Mouse (Mus musculus): ENCODE measurements at regions not wholly inside any gene's neighbourhood (a gene's known extent, or its start where the extent isn't known, plus 50 kb on each side); places are given as distances from the start of the nearest gene placed in this dataset.

DNA sequence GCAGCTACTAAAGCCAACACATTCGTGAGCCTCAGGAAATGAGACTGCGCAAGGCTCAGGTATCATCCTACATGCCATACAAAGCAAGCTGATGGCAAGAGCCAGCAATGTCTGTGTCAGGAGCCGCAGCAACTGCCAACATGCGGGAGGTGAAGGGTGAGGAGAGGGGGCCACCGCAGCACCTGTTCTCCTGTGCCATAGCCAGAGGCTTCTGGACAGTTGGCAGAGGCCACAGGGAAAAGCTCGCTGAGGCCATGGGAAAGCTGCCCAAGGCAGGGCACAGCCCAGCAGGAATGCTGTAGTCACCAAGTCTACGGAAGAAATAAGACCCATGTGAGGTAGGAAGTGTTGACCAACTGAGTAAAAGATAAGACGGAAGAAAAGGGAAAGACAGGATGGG, 149.1 kb upstream of the Runx1 start:
- Histone ChIP-seq H3K4me2 (ENCODE audit: low read depth, low read length) (no peak overlapping the region), H3K4me3 (ENCODE audit: low read length) (no peak overlapping the region), H3K27me3 (ENCODE audit: control insufficient read depth, insufficient read depth, low read length) (no peaks in the 10 kb centered on the region), H3K9ac (ENCODE audit: low read length) (no peak overlapping the region), H3K9me3 (replicated peaks; ENCODE audit: control insufficient read depth, low read length) (no peaks in the 10 kb centered on the region), H3K27ac (ENCODE audit: low read length) (no peak overlapping the region), H3K36me3 (ENCODE audit: control insufficient read depth, insufficient read depth) (no peaks in the 10 kb centered on the region), H3K4me1 (ENCODE audit: control insufficient read depth, insufficient read depth, low read length) (no peaks in the 10 kb centered on the region)
- no peak for ATAC-seq (replicated peaks; ENCODE audit: extremely low read depth, insufficient read depth, low FRiP score)
- 85% methylated on average over 8 of the region's 8 CpGs for WGBS

DNA sequence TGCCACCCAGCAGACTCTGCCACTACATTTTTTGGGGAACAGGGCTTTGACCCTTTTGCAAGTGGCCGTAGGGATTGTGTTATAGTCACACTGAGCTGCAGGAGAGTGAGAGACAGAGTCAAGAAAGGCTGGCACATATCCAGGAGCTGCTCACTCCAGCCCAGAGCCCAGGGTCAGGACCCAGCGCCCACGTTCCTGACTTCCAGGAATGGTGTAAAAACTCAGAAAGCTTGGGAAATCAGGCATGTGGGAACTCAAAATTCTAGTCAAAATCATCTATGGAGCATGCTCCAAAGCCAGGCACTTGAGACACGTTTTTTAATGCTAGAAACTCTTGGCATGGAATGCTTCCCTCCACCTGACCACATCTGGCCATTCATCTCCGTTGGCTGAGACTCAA, 146.7 kb upstream of the Runx1 start:
- Histone ChIP-seq H3K9me3 (replicated peaks; ENCODE audit: control insufficient read depth, low read length) (no peaks in the 10 kb centered on the region), H3K27me3 (ENCODE audit: control insufficient read depth, insufficient read depth, low read length) (no peaks in the 10 kb centered on the region), H3K27ac (ENCODE audit: low read length) (no peak overlapping the region), H3K36me3 (ENCODE audit: control insufficient read depth, insufficient read depth) (no peaks in the 10 kb centered on the region), H3K4me2 (ENCODE audit: low read depth, low read length) (no peak overlapping the region), H3K9ac (ENCODE audit: low read length) (no peak overlapping the region), H3K4me3 (ENCODE audit: low read length) (no peak overlapping the region), H3K4me1 (ENCODE audit: control insufficient read depth, insufficient read depth, low read length) (no peaks in the 10 kb centered on the region)
- 68% methylated on average over 5 of the region's 5 CpGs for WGBS
- ATAC-seq (replicated peaks; ENCODE audit: extremely low read depth, insufficient read depth, low FRiP score): no peak

DNA sequence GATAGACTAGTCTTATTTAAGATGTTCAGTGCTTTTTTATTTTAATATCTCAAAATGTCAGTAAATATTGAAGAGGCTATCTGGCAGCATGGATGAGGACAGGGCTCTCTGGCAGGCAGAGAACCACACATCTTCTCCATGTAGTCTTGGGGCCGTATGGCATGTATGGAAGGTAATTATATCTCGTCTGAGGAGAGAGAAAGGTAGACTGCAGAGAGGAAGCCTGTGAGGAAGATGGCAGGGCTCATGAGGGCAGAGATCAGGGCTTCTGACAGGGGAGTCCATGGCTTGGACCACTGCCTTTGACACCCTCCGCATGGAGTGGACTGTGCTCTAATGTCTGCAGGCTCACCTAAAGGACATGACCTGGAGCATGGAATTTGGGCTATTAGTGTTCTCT, 146.0 kb upstream of the Runx1 start:
- no peaks in the 10 kb centered on the region for H3K36me3 ChIP-seq (ENCODE audit: control insufficient read depth, insufficient read depth)
- no peak overlapping the region for H3K27ac ChIP-seq (ENCODE audit: low read length)
- H3K27me3 ChIP-seq (ENCODE audit: control insufficient read depth, insufficient read depth, low read length): no peaks in the 10 kb centered on the region
- no peak overlapping the region for H3K9ac ChIP-seq (ENCODE audit: low read length)
- no peak overlapping the region for H3K4me2 ChIP-seq (ENCODE audit: low read depth, low read length)
- WGBS: 86% methylated on average over 3 of the region's 3 CpGs
- H3K4me1 ChIP-seq (ENCODE audit: control insufficient read depth, insufficient read depth, low read length): no peaks in the 10 kb centered on the region
- ATAC-seq (replicated peaks; ENCODE audit: extremely low read depth, insufficient read depth, low FRiP score): no peak
- no peak overlapping the region for H3K4me3 ChIP-seq (ENCODE audit: low read length)
- no peaks in the 10 kb centered on the region for H3K9me3 ChIP-seq (replicated peaks; ENCODE audit: control insufficient read depth, low read length)

DNA sequence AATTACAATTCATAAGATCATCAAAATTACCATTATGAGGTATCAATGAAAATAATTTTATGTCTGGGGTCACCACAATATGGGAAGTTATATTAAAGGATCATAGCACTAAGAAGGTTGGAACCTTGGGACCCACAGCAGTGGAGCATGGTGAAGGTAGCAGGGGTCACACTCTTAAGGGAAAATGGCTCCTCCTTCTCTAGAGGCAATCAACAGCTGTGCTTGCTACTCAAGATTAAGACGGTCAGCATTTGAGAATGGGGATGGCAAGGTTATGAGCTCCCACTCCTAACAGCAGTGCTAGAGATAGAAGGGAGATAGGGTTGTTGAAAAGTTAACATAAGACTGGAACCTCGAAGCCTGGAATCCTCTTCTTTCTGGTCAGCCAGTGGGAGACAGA, 144.6 kb upstream of the Runx1 start:
- H3K27me3 ChIP-seq (ENCODE audit: control insufficient read depth, insufficient read depth, low read length): no peaks in the 10 kb centered on the region
- H3K4me3 ChIP-seq (ENCODE audit: low read length): no peak overlapping the region
- H3K27ac ChIP-seq (ENCODE audit: low read length): no peak overlapping the region
- H3K9ac ChIP-seq (ENCODE audit: low read length): no peak overlapping the region
- no peak overlapping the region for H3K4me2 ChIP-seq (ENCODE audit: low read depth, low read length)
- WGBS: 61% methylated on average over 2 of the region's 2 CpGs
- H3K4me1 ChIP-seq (ENCODE audit: control insufficient read depth, insufficient read depth, low read length): no peaks in the 10 kb centered on the region
- H3K36me3 ChIP-seq (ENCODE audit: control insufficient read depth, insufficient read depth): no peaks in the 10 kb centered on the region
- no peaks in the 10 kb centered on the region for H3K9me3 ChIP-seq (replicated peaks; ENCODE audit: control insufficient read depth, low read length)
- ATAC-seq (replicated peaks; ENCODE audit: extremely low read depth, insufficient read depth, low FRiP score): no peak

DNA sequence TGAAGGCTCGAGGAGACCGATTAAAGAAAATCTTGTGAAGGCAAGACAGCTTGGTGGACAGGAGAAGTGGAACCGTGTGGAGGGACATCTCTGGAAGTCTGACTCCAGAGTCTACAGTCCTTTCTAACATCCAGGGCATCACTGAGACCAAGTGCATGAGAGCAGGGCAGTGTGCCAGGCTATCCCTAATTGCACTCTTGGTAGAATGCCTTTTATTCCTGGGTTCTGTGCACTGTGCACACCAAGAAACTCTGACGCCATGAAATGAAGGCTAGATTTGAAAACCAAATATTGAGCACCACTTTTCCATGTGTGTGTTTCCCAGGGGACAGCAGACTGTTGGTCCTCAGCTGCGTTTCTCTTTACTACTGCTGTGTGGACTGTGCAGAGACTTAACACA, 143.1 kb upstream of the Runx1 start:
- Histone ChIP-seq H3K36me3 (ENCODE audit: control insufficient read depth, insufficient read depth) (no peaks in the 10 kb centered on the region), H3K27ac (ENCODE audit: low read length) (no peak overlapping the region), H3K27me3 (ENCODE audit: control insufficient read depth, insufficient read depth, low read length) (no peaks in the 10 kb centered on the region), H3K4me2 (ENCODE audit: low read depth, low read length) (no peak overlapping the region), H3K9me3 (replicated peaks; ENCODE audit: control insufficient read depth, low read length) (no peaks in the 10 kb centered on the region), H3K4me3 (ENCODE audit: low read length) (no peak overlapping the region), H3K4me1 (ENCODE audit: control insufficient read depth, insufficient read depth, low read length) (no peaks in the 10 kb centered on the region), H3K9ac (ENCODE audit: low read length) (no peak overlapping the region)
- 79% methylated on average over 5 of the region's 5 CpGs for WGBS
- no peak for ATAC-seq (replicated peaks; ENCODE audit: extremely low read depth, insufficient read depth, low FRiP score)

DNA sequence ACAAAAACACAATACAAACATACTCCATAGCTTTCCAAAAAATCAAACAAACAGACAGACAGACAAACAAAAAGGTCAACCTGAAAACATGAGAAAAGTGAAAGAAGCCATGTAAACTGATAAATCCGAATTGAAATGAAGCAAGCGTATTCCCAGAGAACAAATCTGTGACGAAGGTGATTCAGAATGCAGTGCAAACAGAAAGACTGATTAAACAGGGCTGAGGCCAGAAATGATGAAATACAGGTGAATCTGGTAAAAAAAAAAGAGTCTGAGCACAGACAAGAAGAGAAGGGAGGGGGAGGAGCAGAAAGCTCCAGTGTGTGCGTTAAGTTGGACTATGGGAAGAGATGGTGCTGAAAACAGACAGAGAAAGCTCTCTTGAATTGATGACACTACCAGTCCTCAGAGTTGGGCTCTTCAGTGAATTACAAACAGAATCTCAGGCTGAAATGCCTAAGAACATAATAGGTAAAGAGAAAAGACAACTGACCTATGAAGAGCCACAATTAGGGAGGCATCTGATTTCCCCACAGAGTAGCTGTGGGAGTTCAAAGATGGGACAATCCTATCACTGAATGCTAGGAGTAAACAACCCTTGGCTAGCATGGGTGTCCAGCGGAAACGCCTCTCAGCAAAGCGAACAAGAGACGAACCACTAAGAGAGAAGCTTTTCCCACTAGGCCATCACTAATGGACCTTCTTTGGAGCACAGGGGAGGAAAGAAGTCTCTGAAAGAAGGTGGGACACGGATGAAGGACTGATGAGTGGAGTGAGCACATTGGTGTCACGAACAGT, 140.3 kb upstream of the Runx1 start:
- H3K9ac ChIP-seq (ENCODE audit: low read length): no peak overlapping the region
- no peaks in the 10 kb centered on the region for H3K9me3 ChIP-seq (replicated peaks; ENCODE audit: control insufficient read depth, low read length)
- 82% methylated on average over 10 of the region's 10 CpGs for WGBS
- ATAC-seq (replicated peaks; ENCODE audit: extremely low read depth, insufficient read depth, low FRiP score): no peak
- no peaks in the 10 kb centered on the region for H3K36me3 ChIP-seq (ENCODE audit: control insufficient read depth, insufficient read depth)
- no peaks in the 10 kb centered on the region for H3K27me3 ChIP-seq (ENCODE audit: control insufficient read depth, insufficient read depth, low read length)
- H3K27ac ChIP-seq (ENCODE audit: low read length): no peak overlapping the region
- H3K4me3 ChIP-seq (ENCODE audit: low read length): no peak overlapping the region
- peaks cover 1% of the 10 kb centered on the region; the same call in 1 of the 2 replicates for H3K4me1 ChIP-seq (ENCODE audit: control insufficient read depth, insufficient read depth, low read length)
- H3K4me2 ChIP-seq (ENCODE audit: low read depth, low read length): no peak overlapping the region

DNA sequence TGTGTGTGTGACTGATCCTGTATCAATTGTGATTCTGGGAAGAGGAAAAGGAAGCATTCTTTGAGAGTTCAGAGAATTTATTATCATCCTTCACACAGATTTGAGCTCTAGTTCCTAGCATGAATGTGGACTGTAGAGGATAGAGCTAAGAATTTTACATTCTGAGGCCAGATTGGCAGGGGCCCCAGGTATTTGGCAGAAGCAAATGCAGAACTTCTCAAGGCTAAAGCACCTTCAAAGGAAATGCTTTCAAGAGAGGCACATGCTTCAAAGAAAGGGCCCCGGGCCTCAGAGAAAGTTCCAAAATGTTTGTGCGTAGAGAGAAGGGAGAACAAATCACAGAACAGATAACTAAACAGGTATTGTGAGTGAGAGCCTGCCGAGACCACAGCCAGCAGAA, 139.7 kb upstream of the Runx1 start:
- Histone ChIP-seq H3K9ac (ENCODE audit: low read length) (no peak overlapping the region), H3K27ac (ENCODE audit: low read length) (no peak overlapping the region), H3K36me3 (ENCODE audit: control insufficient read depth, insufficient read depth) (no peaks in the 10 kb centered on the region), H3K27me3 (ENCODE audit: control insufficient read depth, insufficient read depth, low read length) (no peaks in the 10 kb centered on the region), H3K4me1 (ENCODE audit: control insufficient read depth, insufficient read depth, low read length) (peaks cover 2% of the 10 kb centered on the region; the same call in 1 of the 2 replicates), H3K4me2 (ENCODE audit: low read depth, low read length) (no peak overlapping the region), H3K4me3 (ENCODE audit: low read length) (no peak overlapping the region), H3K9me3 (replicated peaks; ENCODE audit: control insufficient read depth, low read length) (no peaks in the 10 kb centered on the region)
- ATAC-seq (replicated peaks; ENCODE audit: extremely low read depth, insufficient read depth, low FRiP score): no peak
- 73% methylated on average over 3 of the region's 3 CpGs for WGBS

DNA sequence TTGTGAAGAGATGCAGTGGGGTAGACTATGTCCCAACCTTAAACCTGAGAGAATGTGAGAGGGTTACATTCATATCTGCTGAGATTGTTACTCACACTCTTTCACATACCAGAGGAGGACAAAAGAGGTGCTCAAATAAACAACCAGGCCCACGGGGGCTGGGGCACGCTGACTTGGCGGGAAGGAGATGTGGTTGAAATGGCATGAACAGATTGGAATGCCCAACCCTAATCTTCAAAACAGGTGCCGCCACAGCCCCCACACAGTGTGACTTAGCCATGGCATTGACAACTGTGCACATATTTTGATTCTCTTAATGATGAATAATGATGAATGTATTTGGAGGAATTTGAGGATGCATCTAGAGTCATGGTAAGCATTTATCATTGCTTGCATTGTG, 137.6 kb upstream of the Runx1 start:
- H3K27me3 ChIP-seq (ENCODE audit: control insufficient read depth, insufficient read depth, low read length): no peaks in the 10 kb centered on the region
- no peak for ATAC-seq (replicated peaks; ENCODE audit: extremely low read depth, insufficient read depth, low FRiP score)
- H3K4me2 ChIP-seq (ENCODE audit: low read depth, low read length): no peak overlapping the region
- H3K9ac ChIP-seq (ENCODE audit: low read length): no peak overlapping the region
- H3K4me3 ChIP-seq (ENCODE audit: low read length): no peak overlapping the region
- H3K36me3 ChIP-seq (ENCODE audit: control insufficient read depth, insufficient read depth): no peaks in the 10 kb centered on the region
- no peaks in the 10 kb centered on the region for H3K9me3 ChIP-seq (replicated peaks; ENCODE audit: control insufficient read depth, low read length)
- H3K27ac ChIP-seq (ENCODE audit: low read length): no peak overlapping the region
- H3K4me1 ChIP-seq (ENCODE audit: control insufficient read depth, insufficient read depth, low read length): peaks cover 2% of the 10 kb centered on the region; the same call in 1 of the 2 replicates
- 84% methylated on average over 4 of the region's 4 CpGs for WGBS

DNA sequence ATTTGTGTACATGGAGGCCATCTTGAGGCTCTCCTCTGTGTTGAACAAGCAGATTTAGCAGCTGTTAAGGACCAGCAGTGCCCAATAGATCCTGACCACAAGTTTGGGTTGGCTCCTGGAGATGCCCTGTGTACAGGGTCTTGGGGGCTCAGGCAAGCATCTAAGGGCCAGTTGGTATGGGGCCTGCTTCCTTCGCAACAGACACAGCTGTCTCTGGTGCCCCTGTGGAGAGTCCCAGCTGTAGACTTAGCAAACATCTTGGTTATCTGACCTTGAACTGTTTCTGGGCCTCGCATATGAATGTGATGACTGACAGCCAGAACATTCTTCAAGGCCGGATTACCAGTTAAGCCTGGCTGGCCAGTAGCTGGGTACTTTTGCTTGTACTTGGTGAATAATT, 135.4 kb upstream of the Runx1 start:
- Histone ChIP-seq H3K4me3 (ENCODE audit: low read length) (no peak overlapping the region), H3K4me1 (ENCODE audit: control insufficient read depth, insufficient read depth, low read length) (peaks cover 2% of the 10 kb centered on the region; the same call in 1 of the 2 replicates), H3K9me3 (replicated peaks; ENCODE audit: control insufficient read depth, low read length) (no peaks in the 10 kb centered on the region), H3K9ac (ENCODE audit: low read length) (no peak overlapping the region), H3K4me2 (ENCODE audit: low read depth, low read length) (no peak overlapping the region), H3K27me3 (ENCODE audit: control insufficient read depth, insufficient read depth, low read length) (no peaks in the 10 kb centered on the region), H3K36me3 (ENCODE audit: control insufficient read depth, insufficient read depth) (no peaks in the 10 kb centered on the region), H3K27ac (ENCODE audit: low read length) (no peak overlapping the region)
- ATAC-seq (replicated peaks; ENCODE audit: extremely low read depth, insufficient read depth, low FRiP score): 0 out of 2 replicates have a peak, but pooled peaks have one; percentile 32
- 42% methylated on average over 3 of the region's 3 CpGs for WGBS
